Mouse (Mus musculus): ENCODE measurements around the gene Kif19a. TPM values are rescaled to one million over a fixed set of nuclear protein-coding genes. Genes with fewer than 3 reads are reported as not detected.

Kif19a gene
- 1.1 and 1.7 TPM in 2 replicates for polyA plus RNA-seq (2016; fragmentation: Nextera tagmentation; extraction: Ambion mirVana)

- no peaks in the 10 kb centered on the region for H3K36me3 ChIP-seq
- peaks cover 18% of the 10 kb centered on the region for H3K4me1 ChIP-seq
- DNase-seq (ENCODE audit: low spot score): peak; percentile 73
- no peaks in the 10 kb centered on the region for H3K9me3 ChIP-seq (replicated peaks)
- 2% methylated on average over 51 of the region's 51 CpGs for WGBS
- peaks cover 65% of the 10 kb centered on the region for H3K27me3 ChIP-seq (ENCODE audit: low read depth, poor library complexity, severe bottlenecking)
- H3K4me3 ChIP-seq: peak within 1 kb of the TSS; percentile 66
- peak within 1 kb of the TSS; percentile 70 for H3K27ac ChIP-seq (replicated peaks)
Observed at GRCm38 (mm10) chr11:114764820-114765818, at the start of gene Kif19a. Kif19a (plus strand) TSS chr11:114765388.

DNA sequence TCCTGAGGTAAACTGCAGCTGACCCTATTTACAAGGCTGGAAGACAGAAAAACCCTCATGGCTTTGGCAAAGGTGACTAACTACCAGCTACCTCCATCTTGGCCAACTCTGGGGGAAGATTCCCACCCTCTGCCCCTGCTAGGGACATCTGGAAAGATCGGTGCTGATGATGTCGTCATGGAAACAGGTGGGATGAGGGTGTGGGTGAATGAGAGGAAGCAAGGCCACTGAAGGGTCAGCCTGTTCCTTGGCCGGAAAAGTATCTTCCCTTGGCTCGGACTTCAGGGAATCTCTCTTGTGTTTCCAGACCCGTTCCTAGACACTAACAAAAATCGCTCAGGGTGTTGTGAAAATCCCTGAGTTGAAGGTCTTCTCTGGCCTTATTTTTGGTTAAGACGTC is 49.7 kb upstream of the Kif19a start:
- Histone ChIP-seq H3K9me3 (replicated peaks) (no peaks in the 10 kb centered on the region), H3K27me3 (ENCODE audit: low read depth, poor library complexity, severe bottlenecking) (no peaks in the 10 kb centered on the region), H3K4me3 (no peak overlapping the region), H3K27ac (replicated peaks) (no peak overlapping the region), H3K4me1 (peaks cover 7% of the 10 kb centered on the region), H3K36me3 (peaks cover 3% of the 10 kb centered on the region; the same call in 1 of the 2 replicates)
- DNase-seq (ENCODE audit: low spot score): no peak
- WGBS: 85% methylated on average over 7 of the region's 7 CpGs

- DNase-seq (ENCODE audit: low spot score): no peak
- H3K27me3 ChIP-seq (ENCODE audit: low read depth, poor library complexity, severe bottlenecking): no peaks in the 10 kb centered on the region
- 91% methylated on average over 10 of the region's 10 CpGs for WGBS
- H3K36me3 ChIP-seq: no peaks in the 10 kb centered on the region
- H3K4me1 ChIP-seq: 0 out of 2 replicates have a peak, but pooled peaks cover 6% of the 10 kb centered on the region
- H3K9me3 ChIP-seq (replicated peaks): no peaks in the 10 kb centered on the region
- H3K27ac ChIP-seq (replicated peaks): no peak overlapping the region
- no peak overlapping the region for H3K4me3 ChIP-seq
Observed at GRCm38 (mm10) chr11:114720535-114720934, 44.7 kb upstream of the Kif19a start.

DNA sequence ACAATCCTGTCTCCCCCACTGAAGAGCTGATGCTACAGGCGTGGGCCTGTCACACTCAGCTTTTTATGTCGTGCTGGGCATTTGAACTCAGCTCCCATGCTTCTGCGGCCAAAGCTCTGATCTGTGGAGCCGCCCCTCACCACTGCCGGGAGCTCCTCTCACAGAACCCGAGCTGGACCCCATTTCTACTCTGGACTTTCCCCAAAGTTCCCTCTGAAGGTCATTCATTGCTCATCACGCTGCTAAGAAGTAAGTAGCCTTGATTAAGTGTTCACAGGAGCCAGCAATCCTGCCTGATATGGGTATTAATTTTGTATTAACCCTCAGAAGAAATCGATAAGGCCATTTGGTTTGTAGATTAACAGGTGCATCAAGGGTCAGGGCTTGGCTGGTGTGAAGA is 42.8 kb upstream of the Kif19a start:
- WGBS: 83% methylated on average over 8 of the region's 8 CpGs
- no peaks in the 10 kb centered on the region for H3K36me3 ChIP-seq
- no peak overlapping the region for H3K4me3 ChIP-seq
- peaks cover 2% of the 10 kb centered on the region; the same call in 1 of the 2 replicates for H3K27me3 ChIP-seq (ENCODE audit: low read depth, poor library complexity, severe bottlenecking)
- DNase-seq (ENCODE audit: low spot score): no peak
- no peak overlapping the region for H3K27ac ChIP-seq (replicated peaks)
- H3K4me1 ChIP-seq: peaks cover 14% of the 10 kb centered on the region
- H3K9me3 ChIP-seq (replicated peaks): no peaks in the 10 kb centered on the region

- H3K4me3 ChIP-seq: no peak overlapping the region
- no peaks in the 10 kb centered on the region for H3K9me3 ChIP-seq (replicated peaks)
- WGBS: 79% methylated on average over 13 of the region's 13 CpGs
- DNase-seq (ENCODE audit: low spot score): no peak
- H3K27me3 ChIP-seq (ENCODE audit: low read depth, poor library complexity, severe bottlenecking): peaks cover 8% of the 10 kb centered on the region
- peaks cover 19% of the 10 kb centered on the region for H3K4me1 ChIP-seq
- H3K27ac ChIP-seq (replicated peaks): no peak overlapping the region
- H3K36me3 ChIP-seq: no peaks in the 10 kb centered on the region
Observed at GRCm38 (mm10) chr11:114723030-114723429, 42.2 kb upstream of the Kif19a start.

- H3K27ac ChIP-seq (replicated peaks): no peak overlapping the region
- H3K9me3 ChIP-seq (replicated peaks): no peaks in the 10 kb centered on the region
- DNase-seq (ENCODE audit: low spot score): no peak
- H3K4me1 ChIP-seq: peaks cover 38% of the 10 kb centered on the region
- no peaks in the 10 kb centered on the region for H3K36me3 ChIP-seq
- peaks cover 26% of the 10 kb centered on the region for H3K27me3 ChIP-seq (ENCODE audit: low read depth, poor library complexity, severe bottlenecking)
- H3K4me3 ChIP-seq: no peak overlapping the region
- WGBS: 82% methylated on average over 11 of the region's 11 CpGs
Observed at GRCm38 (mm10) chr11:114724787-114725590, 40.2 kb upstream of the Kif19a start.

DNA sequence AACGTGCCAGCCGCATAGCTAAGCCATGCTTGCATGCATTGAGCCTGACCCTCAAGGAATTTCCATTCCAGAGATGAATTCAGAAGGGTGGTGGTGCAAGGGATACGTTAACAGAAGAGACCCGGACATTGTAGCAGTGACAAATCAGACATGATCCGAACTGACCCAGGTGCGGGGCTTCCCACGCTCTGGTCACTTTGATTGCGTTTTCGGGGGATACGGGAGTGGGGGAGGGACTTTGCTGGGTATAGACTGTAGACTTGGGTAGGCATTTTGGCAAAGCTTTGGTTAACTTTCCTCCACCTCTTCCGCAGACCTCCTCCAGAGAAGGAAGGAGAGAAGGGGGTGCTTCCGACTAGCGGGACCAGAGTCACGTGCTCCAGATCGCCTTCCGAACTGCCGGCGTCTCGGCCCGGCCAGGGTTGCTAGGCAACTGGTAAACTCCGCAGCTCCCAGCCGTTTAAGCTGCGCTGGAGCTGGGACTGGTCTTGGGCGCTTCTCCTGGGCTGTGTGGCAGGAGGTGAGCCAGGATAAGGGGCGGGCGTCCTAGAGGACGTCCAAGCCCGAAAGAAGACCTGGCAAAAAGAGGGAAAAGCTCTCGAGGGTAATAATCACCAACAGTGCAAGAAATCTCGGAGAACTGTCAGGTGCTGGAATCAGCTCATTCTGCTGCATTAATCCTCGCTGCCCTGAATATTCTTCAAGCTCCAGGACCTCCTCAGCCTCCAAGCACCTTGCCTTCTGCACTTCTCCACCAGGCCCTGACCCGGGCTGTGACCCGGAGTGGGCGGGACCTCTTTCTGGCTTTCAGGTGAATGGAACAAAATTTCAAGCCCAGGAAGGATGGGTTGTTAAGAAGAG is 38.0 kb upstream of the Kif19a start, which contains the start of gene Dnaic2:
Dnaic2 (plus strand) TSS at position 444 of the 861 bp plus-strand sequence.
- Histone ChIP-seq H3K27me3 (ENCODE audit: low read depth, poor library complexity, severe bottlenecking) (peaks cover 26% of the 10 kb centered on the region), H3K4me1 (peaks cover 38% of the 10 kb centered on the region), H3K4me3 (peak within 1 kb of the TSS; percentile 50), H3K36me3 (no peaks in the 10 kb centered on the region), H3K9me3 (replicated peaks) (no peaks in the 10 kb centered on the region), H3K27ac (replicated peaks) (no peak within 1 kb of the TSS)
- peak; percentile 84 for DNase-seq (ENCODE audit: low spot score)
- WGBS: 11% methylated on average over 34 of the region's 34 CpGs

DNA sequence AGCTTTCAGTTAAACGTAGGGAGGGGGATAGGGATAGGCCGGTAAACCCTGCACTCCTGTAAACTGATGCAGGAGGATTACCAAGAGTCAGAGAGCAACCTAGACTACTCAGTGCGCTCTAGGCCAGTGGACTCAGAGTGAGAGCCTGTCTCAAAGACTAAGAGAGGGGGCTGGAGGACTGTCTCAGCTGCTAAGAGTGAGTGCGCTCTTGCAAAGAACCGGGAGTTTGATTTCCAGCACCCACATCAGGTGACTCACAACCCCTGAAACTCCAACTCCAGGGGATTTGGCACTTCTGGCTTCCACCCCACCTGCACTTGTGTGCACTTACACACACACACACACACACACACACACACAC is 37.4 kb upstream of the Kif19a start:
- Histone ChIP-seq H3K4me1 (peaks cover 38% of the 10 kb centered on the region), H3K36me3 (no peaks in the 10 kb centered on the region), H3K27me3 (ENCODE audit: low read depth, poor library complexity, severe bottlenecking) (peaks cover 26% of the 10 kb centered on the region), H3K27ac (replicated peaks) (no peak overlapping the region), H3K4me3 (peak overlapping the region; percentile 50), H3K9me3 (replicated peaks) (no peaks in the 10 kb centered on the region)
- no peak for DNase-seq (ENCODE audit: low spot score)
- WGBS: 31% methylated on average over 5 of the region's 5 CpGs

DNA sequence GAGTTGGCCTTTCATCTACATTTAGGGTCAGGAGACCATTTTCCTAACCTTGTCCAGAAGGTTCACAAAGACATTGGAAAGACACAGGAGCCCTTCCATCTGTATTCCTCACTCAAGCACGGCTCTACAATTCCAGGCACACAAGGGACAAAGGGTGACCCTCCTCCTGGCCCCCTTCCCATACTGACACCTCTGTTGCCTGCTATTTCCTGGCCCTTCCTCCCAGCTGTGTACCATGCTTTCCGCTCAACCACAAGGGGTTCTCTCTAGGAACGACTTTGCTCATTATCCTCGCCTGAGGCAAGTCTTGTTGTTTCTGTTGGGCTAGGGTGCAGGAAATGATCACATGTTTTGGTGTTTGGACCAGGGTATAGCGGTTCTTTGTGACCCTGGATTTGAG is 36.9 kb upstream of the Kif19a start:
- no peak overlapping the region for H3K4me3 ChIP-seq
- WGBS: 57% methylated on average over 5 of the region's 5 CpGs
- no peaks in the 10 kb centered on the region for H3K36me3 ChIP-seq
- no peak overlapping the region for H3K27ac ChIP-seq (replicated peaks)
- H3K27me3 ChIP-seq (ENCODE audit: low read depth, poor library complexity, severe bottlenecking): peaks cover 26% of the 10 kb centered on the region
- no peak for DNase-seq (ENCODE audit: low spot score)
- peaks cover 38% of the 10 kb centered on the region for H3K4me1 ChIP-seq
- no peaks in the 10 kb centered on the region for H3K9me3 ChIP-seq (replicated peaks)

DNA sequence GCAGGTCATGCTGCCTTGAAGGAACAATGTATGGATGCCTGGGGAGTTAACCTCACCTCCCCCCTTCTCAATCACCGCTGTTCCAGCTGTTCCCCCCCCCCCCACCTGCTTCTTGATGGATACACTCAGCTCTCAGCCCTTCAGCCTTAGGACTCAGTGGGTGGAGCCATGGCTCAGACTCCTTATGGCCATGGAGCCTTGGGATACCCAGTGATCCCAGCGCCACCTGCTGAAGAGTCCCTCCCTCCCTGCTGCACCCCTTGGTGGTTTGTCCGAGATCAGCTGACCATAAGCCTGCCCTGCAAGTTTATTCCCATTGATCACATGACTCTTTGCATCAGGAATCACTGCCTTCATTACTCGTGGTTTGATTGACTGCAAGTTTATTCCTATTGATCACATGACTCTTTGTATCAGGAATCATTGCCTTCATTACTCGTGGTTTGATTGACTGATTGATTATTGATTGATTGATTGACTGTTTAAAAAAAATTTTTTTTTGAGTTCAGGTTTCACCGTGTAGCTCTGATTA is 35.3 kb upstream of the Kif19a start:
- Histone ChIP-seq H3K36me3 (no peaks in the 10 kb centered on the region), H3K4me1 (peaks cover 37% of the 10 kb centered on the region), H3K4me3 (no peak overlapping the region), H3K27me3 (ENCODE audit: low read depth, poor library complexity, severe bottlenecking) (peaks cover 26% of the 10 kb centered on the region), H3K9me3 (replicated peaks) (no peaks in the 10 kb centered on the region), H3K27ac (replicated peaks) (no peak overlapping the region)
- no peak for DNase-seq (ENCODE audit: low spot score)
- 58% methylated on average over 6 of the region's 6 CpGs for WGBS

GRCm38 (mm10) chr11:114731711-114732110 is 33.5 kb upstream of the Kif19a start:
- Histone ChIP-seq H3K27ac (replicated peaks) (no peak overlapping the region), H3K27me3 (ENCODE audit: low read depth, poor library complexity, severe bottlenecking) (peaks cover 26% of the 10 kb centered on the region), H3K4me1 (peaks cover 31% of the 10 kb centered on the region), H3K9me3 (replicated peaks) (no peaks in the 10 kb centered on the region), H3K36me3 (no peaks in the 10 kb centered on the region), H3K4me3 (no peak overlapping the region)
- no peak for DNase-seq (ENCODE audit: low spot score)
- 86% methylated on average over 4 of the region's 4 CpGs for WGBS

DNA sequence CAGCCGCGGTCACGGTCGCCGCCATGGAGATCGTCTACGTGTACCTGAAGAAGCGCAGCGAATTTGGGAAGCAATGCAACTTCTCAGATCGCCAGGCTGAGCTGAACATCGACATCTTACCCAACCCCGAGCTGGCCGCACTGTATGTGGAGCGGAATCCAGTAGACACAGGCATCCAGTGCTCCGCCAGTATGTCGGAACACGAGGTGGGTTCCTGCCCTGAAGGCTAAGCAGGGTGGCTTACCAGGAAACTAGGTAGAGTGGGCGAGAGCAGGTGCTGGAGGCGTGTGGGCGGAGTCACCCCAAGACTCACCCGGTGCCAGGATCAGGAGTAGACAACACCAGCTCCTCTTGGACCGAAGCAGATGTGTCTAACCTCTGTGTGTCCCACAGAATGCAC is 32.3 kb upstream of the Kif19a start:
- no peaks in the 10 kb centered on the region for H3K9me3 ChIP-seq (replicated peaks)
- H3K4me1 ChIP-seq: peaks cover 25% of the 10 kb centered on the region
- no peak overlapping the region for H3K27ac ChIP-seq (replicated peaks)
- H3K4me3 ChIP-seq: no peak overlapping the region
- DNase-seq (ENCODE audit: low spot score): no peak
- peaks cover 22% of the 10 kb centered on the region for H3K27me3 ChIP-seq (ENCODE audit: low read depth, poor library complexity, severe bottlenecking)
- H3K36me3 ChIP-seq: no peaks in the 10 kb centered on the region
- WGBS: 82% methylated on average over 22 of the region's 22 CpGs

All from midbrain, embryonic 10.5 days (tissue).